Mouse (Mus musculus): ENCODE results near the gene Lig1.
A peak's percentile ranks its signal among the peaks of the same experiment; 100 is the strongest.

The Lig1 gene

GRCm38 (mm10) chr7:13277081-13277480 lies at the start of gene Lig1:
Lig1 (plus strand) TSS chr7:13277283.
- TF ChIP-seq GATA4 (IDR thresholded peaks at IDR 0.05; ENCODE audit: insufficient replicate concordance, low read length), result no peak

- TF ChIP-seq GATA4 (IDR thresholded peaks at IDR 0.05; ENCODE audit: insufficient replicate concordance, low read length), result no peak
Measured at GRCm38 (mm10) chr7:13260746-13261700, 16.1 kb upstream of the Lig1 start.

GRCm38 (mm10) chr7:13263851-13264250 lies 13.2 kb upstream of the Lig1 start:
- TF ChIP-seq GATA4 (IDR thresholded peaks at IDR 0.05; ENCODE audit: insufficient replicate concordance, low read length), result no peak

GRCm38 (mm10) chr7:13264396-13264795 lies 12.7 kb upstream of the Lig1 start:
- no peak for TF ChIP-seq GATA4 (IDR thresholded peaks at IDR 0.05; ENCODE audit: insufficient replicate concordance, low read length)

GRCm38 (mm10) chr7:13268749-13269260 lies 8.3 kb upstream of the Lig1 start:
- TF ChIP-seq GATA4 (IDR thresholded peaks at IDR 0.05; ENCODE audit: insufficient replicate concordance, low read length), result no peak

- TF ChIP-seq GATA4 (IDR thresholded peaks at IDR 0.05; ENCODE audit: insufficient replicate concordance, low read length), result no peak
Measured at GRCm38 (mm10) chr7:13269394-13269793, 7.7 kb upstream of the Lig1 start.

GRCm38 (mm10) chr7:13271704-13272103 lies 5.4 kb upstream of the Lig1 start:
- TF ChIP-seq GATA4 (IDR thresholded peaks at IDR 0.05; ENCODE audit: insufficient replicate concordance, low read length), result no peak

- TF ChIP-seq GATA4 (IDR thresholded peaks at IDR 0.05; ENCODE audit: insufficient replicate concordance, low read length), result no peak
Measured at GRCm38 (mm10) chr7:13277833-13278232, 750 bp downstream of the Lig1 start.

- no peak; the same call in 1 of the 2 replicates for TF ChIP-seq GATA4 (IDR thresholded peaks at IDR 0.05; ENCODE audit: insufficient replicate concordance, low read length)
Measured at GRCm38 (mm10) chr7:13278308-13278891, 1.3 kb downstream of the Lig1 start, which contains the start of gene Zswim9. Zswim9 (minus strand) TSS chr7:13278721.

GRCm38 (mm10) chr7:13288621-13289020 lies 11.5 kb downstream of the Lig1 start:
- TF ChIP-seq GATA4 (IDR thresholded peaks at IDR 0.05; ENCODE audit: insufficient replicate concordance, low read length), result no peak

GRCm38 (mm10) chr7:13290041-13290675 lies 13.1 kb downstream of the Lig1 start:
- 0 out of 2 replicates have a peak, but pooled peaks have one; percentile 34 for TF ChIP-seq GATA4 (IDR thresholded peaks at IDR 0.05; ENCODE audit: insufficient replicate concordance, low read length)

GRCm38 (mm10) chr7:13291370-13291769 lies 14.3 kb downstream of the Lig1 start:
- no peak for TF ChIP-seq GATA4 (IDR thresholded peaks at IDR 0.05; ENCODE audit: insufficient replicate concordance, low read length)

GRCm38 (mm10) chr7:13293878-13294855 lies 17.1 kb downstream of the Lig1 start:
- no peak for TF ChIP-seq GATA4 (IDR thresholded peaks at IDR 0.05; ENCODE audit: insufficient replicate concordance, low read length)

GRCm38 (mm10) chr7:13295256-13295655 lies 18.2 kb downstream of the Lig1 start:
- no peak for TF ChIP-seq GATA4 (IDR thresholded peaks at IDR 0.05; ENCODE audit: insufficient replicate concordance, low read length)

All from liver, adult (tissue).